Mouse (Mus musculus) layer of hippocampus, postnatal 10 days (tissue): ENCODE data around the gene Ska3. TPM values are rescaled to one million over a fixed set of nuclear protein-coding genes. Genes with fewer than 3 reads are reported as not detected.
A peak's percentile ranks its signal among the peaks of the same experiment; 100 is the strongest.

ENCODE experiments used
- DNase-seq, 2 experiments: peaks; one replicate each; pipeline ENCODE4 v3.0.0; 2021; ENCODE audit warnings: low spot score in 2 of 2
- microRNA-seq, 2 experiments: library from miRNA; unstranded; fragments of <30 nt; microRNA quantifications; one replicate each; pipeline ENCODE4 v1.2.0; 2021
- total RNA-seq, 2 experiments: library from RNA; stranded (reverse); gene quantifications; 2 replicates each; pipeline ENCODE4 v1.2.3; 2021

Gene Ska3
- total RNA-seq, 2 experiments from 2014 or later = 2.1 to 3.2 TPM

GRCm38 (mm10) chr14:57797991-57798931 lies 27.7 kb downstream of the Ska3 start, which contains the start of gene Sap18:
Gene Sap18, plus strand, starts transcription at chr14:57798180.
- peak; percentile 94 to 96 for DNase-seq

GRCm38 (mm10) chr14:57797551-57797950 lies 28.4 kb downstream of the Ska3 start:
- peak in 1 of 2 experiments; percentile 28 for DNase-seq

- DNase-seq = no peak
These were observed 34.8 kb downstream of the Ska3 start for GRCm38 (mm10) chr14:57791171-57791570.

GRCm38 (mm10) chr14:57789759-57790158 lies 36.2 kb downstream of the Ska3 start:
- DNase-seq = no peak

- DNase-seq = no peak
These were observed 36.7 kb downstream of the Ska3 start for GRCm38 (mm10) chr14:57789311-57789710.

- no peak for DNase-seq
These were observed 38.6 kb downstream of the Ska3 start for GRCm38 (mm10) chr14:57787406-57787805.

GRCm38 (mm10) chr14:57772157-57772815 lies 53.7 kb downstream of the Ska3 start:
- no peak for DNase-seq

GRCm38 (mm10) chr14:57769102-57769501 lies 56.9 kb downstream of the Ska3 start:
- no peak for DNase-seq

GRCm38 (mm10) chr14:57760447-57761412 lies 65.3 kb downstream of the Ska3 start:
- DNase-seq = no peak

GRCm38 (mm10) chr14:57758237-57758636 lies 67.7 kb downstream of the Ska3 start, which contains the start of gene Lats2:
Gene Lats2, minus strand, starts transcription at chr14:57758388.
- no peak for DNase-seq

Small RNA genes within 50 kb of the gene (microRNA-seq; reads per million reads assigned to microRNA genes)
- 1.6 to 1.8 reads per million in 2 experiments for gene Mir3077

Other genes with a start within 250 kb of the Ska3 start
- 10 to 100 TPM; 15.2 to 15.5 TPM for gene Xpo4, start 160.8 kb downstream of the Ska3 start, total RNA-seq
- not detected for gene Gm49361, start 80.1 kb downstream of the Ska3 start, total RNA-seq
- gene Lats2, start 67.8 kb downstream of the Ska3 start, total RNA-seq = 10 to 100 TPM; 20.7 to 25.5 TPM
- gene Sap18, start 28.0 kb downstream of the Ska3 start, total RNA-seq = 10 to 100 TPM; 23.2 to 42.1 TPM
- gene Mrpl57, start within 50 bp of the Ska3 start, total RNA-seq = 10 to 100 TPM; 83.5 to 88.0 TPM
- gene Zdhhc20, start 64.1 kb upstream of the Ska3 start, total RNA-seq = 10 to 100 TPM; 29.2 to 31.3 TPM
- gene Micu2, start 173.1 kb upstream of the Ska3 start, total RNA-seq = 10 to 100 TPM; 33.5 to 34.4 TPM
- gene Fgf9, start 244.4 kb upstream of the Ska3 start, total RNA-seq = 10 to 100 TPM; 15.8 to 16.9 TPM